Mouse (Mus musculus) limb, embryonic 13.5 days (tissue): ENCODE measurements around the gene Gm28635. TPM values are rescaled to one million over a fixed set of nuclear protein-coding genes. Genes with fewer than 3 reads are reported as not detected.

Experiments used
- ATAC-seq: fragments of 200-750 bp; cut with Nextera tagmentation; 2 replicates; pipeline ENCODE4 v1.8.0; 2017; ENCODE audit warnings: low read depth, moderate number of reproducible peaks, moderate TSS enrichment; ENCODE audit not compliant: low FRiP score
- H3K27ac ChIP-seq: fragments of 300-500 bp; sonication (generic); 2 replicates; pipeline ENCODE4 v1.5.1; 2015; ENCODE audit warnings: inconsistent platforms, mild to moderate bottlenecking, moderate library complexity
- H3K27me3 ChIP-seq: fragments of 300-500 bp; sonication (generic); 2 replicates; pipeline ENCODE4 v1.6.1; 2015; ENCODE audit warnings: mild to moderate bottlenecking, inconsistent platforms
- H3K36me3 ChIP-seq: fragments of 300-500 bp; sonication (generic); 2 replicates; pipeline ENCODE4 v1.6.1; 2015; ENCODE audit warnings: inconsistent platforms, mild to moderate bottlenecking, moderate library complexity
- H3K4me1 ChIP-seq: fragments of 300-500 bp; sonication (generic); 2 replicates; pipeline ENCODE4 v1.6.1; 2015; ENCODE audit warnings: inconsistent platforms
- H3K4me2 ChIP-seq: fragments of 300-500 bp; sonication (generic); replicated peaks from 2 replicates; pipeline ENCODE4 v1.6.1; 2015; ENCODE audit warnings: inconsistent platforms, mild to moderate bottlenecking, moderate library complexity
- H3K4me3 ChIP-seq: fragments of 300-500 bp; sonication (generic); 2 replicates; pipeline ENCODE4 v1.5.1; 2015; ENCODE audit warnings: moderate library complexity, mild to moderate bottlenecking, inconsistent platforms
- H3K9ac ChIP-seq: fragments of 300-500 bp; sonication (generic); 2 replicates; pipeline ENCODE4 v1.6.1; 2015; ENCODE audit warnings: mild to moderate bottlenecking, inconsistent platforms
- H3K9me3 ChIP-seq: fragments of 300-500 bp; sonication (generic); 2 replicates; pipeline ENCODE4 v1.6.1; 2016; ENCODE audit warnings: inconsistent platforms
- WGBS: fragments of 180-500 bp; shearing (Covaris S2); methylation state at CpG from one replicate; pipeline ENCODE4 v1.1.7; 2015; 5-methylcytosine and 5-hydroxymethylcytosine counted together
- polyA plus RNA-seq: library from polyadenylated mRNA; unstranded; fragments of >200 nt; fragmentation: Nextera tagmentation; extraction: Ambion mirVana; gene quantifications from 2 replicates; pipeline ENCODE4 v1.2.1, GENCODE M21; 2015

Gene Gm28635
- polyA plus RNA-seq, 1 experiment from 2014 or later: not detected

GRCm38 (mm10) chr2:84632001-84632400, 45.8 kb downstream of the Gm28635 start:
- H3K4me1 ChIP-seq: peaks cover 54% of the 10 kb centered on the region
- no peaks in the 10 kb centered on the region for H3K9me3 ChIP-seq
- no peak overlapping the region for H3K4me2 ChIP-seq
- no peak for ATAC-seq
- no peak overlapping the region for H3K27ac ChIP-seq
- no peak overlapping the region for H3K4me3 ChIP-seq
- no peaks in the 10 kb centered on the region for H3K27me3 ChIP-seq
- WGBS: 86% methylated on average over 1 of the region's 1 CpGs
- H3K36me3 ChIP-seq: no peaks in the 10 kb centered on the region
- no peak overlapping the region for H3K9ac ChIP-seq

- no peaks in the 10 kb centered on the region for H3K9me3 ChIP-seq
- H3K36me3 ChIP-seq: peaks cover 17% of the 10 kb centered on the region
- H3K4me2 ChIP-seq: no peak overlapping the region
- peak; percentile 48; the same call in 1 of the 2 replicates for ATAC-seq
- H3K27me3 ChIP-seq: no peaks in the 10 kb centered on the region
- no peak overlapping the region for H3K9ac ChIP-seq
- H3K27ac ChIP-seq: no peak overlapping the region
- 0 out of 2 replicates have a peak, but pooled peaks cover 10% of the 10 kb centered on the region for H3K4me1 ChIP-seq
- 23% methylated on average over 3 of the region's 3 CpGs for WGBS
- H3K4me3 ChIP-seq: no peak overlapping the region
Observed at GRCm38 (mm10) chr2:84627036-84627435, 50.8 kb downstream of the Gm28635 start.

- no peak overlapping the region; the same call in 1 of the 2 replicates for H3K27ac ChIP-seq
- no peak overlapping the region for H3K4me2 ChIP-seq
- no peak overlapping the region for H3K9ac ChIP-seq
- 0 out of 2 replicates have a peak, but pooled peaks cover 4% of the 10 kb centered on the region for H3K4me1 ChIP-seq
- H3K36me3 ChIP-seq: peaks cover 17% of the 10 kb centered on the region
- no peak for ATAC-seq
- H3K4me3 ChIP-seq: no peak overlapping the region
- no peaks in the 10 kb centered on the region for H3K27me3 ChIP-seq
- WGBS: 68% methylated on average over 7 of the region's 7 CpGs
- no peaks in the 10 kb centered on the region for H3K9me3 ChIP-seq
Observed at GRCm38 (mm10) chr2:84626366-84626975, 51.4 kb downstream of the Gm28635 start.

GRCm38 (mm10) chr2:84624201-84624600, 53.6 kb downstream of the Gm28635 start:
- no peak overlapping the region for H3K9ac ChIP-seq
- H3K4me3 ChIP-seq: no peak overlapping the region
- 94% methylated on average over 17 of the region's 17 CpGs for WGBS
- no peak overlapping the region for H3K4me2 ChIP-seq
- H3K4me1 ChIP-seq: 0 out of 2 replicates have a peak, but pooled peaks cover 4% of the 10 kb centered on the region
- H3K36me3 ChIP-seq: peaks cover 40% of the 10 kb centered on the region
- no peaks in the 10 kb centered on the region for H3K27me3 ChIP-seq
- H3K9me3 ChIP-seq: no peaks in the 10 kb centered on the region
- ATAC-seq: no peak
- H3K27ac ChIP-seq: no peak overlapping the region

- WGBS: 88% methylated on average over 3 of the region's 3 CpGs
- H3K27me3 ChIP-seq: no peaks in the 10 kb centered on the region
- H3K9me3 ChIP-seq: no peaks in the 10 kb centered on the region
- no peak for ATAC-seq
- H3K4me2 ChIP-seq: no peak overlapping the region
- no peak overlapping the region for H3K4me3 ChIP-seq
- H3K27ac ChIP-seq: no peak overlapping the region
- H3K36me3 ChIP-seq: peaks cover 46% of the 10 kb centered on the region
- H3K9ac ChIP-seq: no peak overlapping the region
- 0 out of 2 replicates have a peak, but pooled peaks cover 4% of the 10 kb centered on the region for H3K4me1 ChIP-seq
Observed at GRCm38 (mm10) chr2:84623428-84624119, 54.3 kb downstream of the Gm28635 start.

- ATAC-seq: no peak
- Histone ChIP-seq H3K9ac (no peak overlapping the region), H3K36me3 (peaks cover 48% of the 10 kb centered on the region), H3K4me3 (no peak overlapping the region), H3K27me3 (no peaks in the 10 kb centered on the region), H3K4me2 (no peak overlapping the region), H3K27ac (no peak overlapping the region), H3K9me3 (no peaks in the 10 kb centered on the region), H3K4me1 (0 out of 2 replicates have a peak, but pooled peaks cover 4% of the 10 kb centered on the region)
- WGBS: 67% methylated on average over 2 of the region's 2 CpGs
Observed at GRCm38 (mm10) chr2:84622668-84623067, 55.2 kb downstream of the Gm28635 start.

- Histone ChIP-seq H3K27ac (no peak overlapping the region), H3K4me1 (no peaks in the 10 kb centered on the region), H3K27me3 (no peaks in the 10 kb centered on the region), H3K4me3 (no peak overlapping the region), H3K9me3 (no peaks in the 10 kb centered on the region), H3K36me3 (peaks cover 75% of the 10 kb centered on the region), H3K9ac (no peak overlapping the region), H3K4me2 (no peak overlapping the region)
- peak; percentile 29; the same call in 1 of the 2 replicates for ATAC-seq
- WGBS: 95% methylated on average over 21 of the region's 21 CpGs
Observed at GRCm38 (mm10) chr2:84619646-84620340, 58.0 kb downstream of the Gm28635 start.

GRCm38 (mm10) chr2:84618914-84619313, 58.9 kb downstream of the Gm28635 start:
- no peak overlapping the region for H3K4me3 ChIP-seq
- no peak overlapping the region for H3K27ac ChIP-seq
- H3K4me1 ChIP-seq: no peaks in the 10 kb centered on the region
- peaks cover 76% of the 10 kb centered on the region for H3K36me3 ChIP-seq
- no peak overlapping the region for H3K9ac ChIP-seq
- H3K27me3 ChIP-seq: no peaks in the 10 kb centered on the region
- H3K4me2 ChIP-seq: no peak overlapping the region
- ATAC-seq: no peak
- WGBS: 90% methylated on average over 2 of the region's 2 CpGs
- no peaks in the 10 kb centered on the region for H3K9me3 ChIP-seq

GRCm38 (mm10) chr2:84617637-84618515, 60.0 kb downstream of the Gm28635 start:
- Histone ChIP-seq H3K9me3 (no peaks in the 10 kb centered on the region), H3K9ac (no peak overlapping the region), H3K4me1 (no peaks in the 10 kb centered on the region), H3K4me3 (no peak overlapping the region), H3K36me3 (peaks cover 83% of the 10 kb centered on the region), H3K4me2 (no peak overlapping the region), H3K27ac (no peak overlapping the region), H3K27me3 (no peaks in the 10 kb centered on the region)
- WGBS: 83% methylated on average over 3 of the region's 3 CpGs
- peak; percentile 34; the same call in 1 of the 2 replicates for ATAC-seq

GRCm38 (mm10) chr2:84612764-84613163, 65.1 kb downstream of the Gm28635 start:
- H3K27me3 ChIP-seq: no peaks in the 10 kb centered on the region
- no peaks in the 10 kb centered on the region for H3K4me1 ChIP-seq
- no peak for ATAC-seq
- H3K9ac ChIP-seq: no peak overlapping the region
- no peak overlapping the region for H3K4me2 ChIP-seq
- WGBS: 96% methylated on average over 6 of the region's 6 CpGs
- H3K36me3 ChIP-seq: peaks cover 94% of the 10 kb centered on the region
- H3K4me3 ChIP-seq: no peak overlapping the region
- H3K27ac ChIP-seq: no peak overlapping the region
- no peaks in the 10 kb centered on the region for H3K9me3 ChIP-seq

GRCm38 (mm10) chr2:84607842-84608241, 70.0 kb downstream of the Gm28635 start:
- 78% methylated on average over 1 of the region's 1 CpGs for WGBS
- Histone ChIP-seq H3K4me1 (no peaks in the 10 kb centered on the region), H3K4me3 (no peak overlapping the region), H3K27me3 (no peaks in the 10 kb centered on the region), H3K9ac (no peak overlapping the region), H3K27ac (no peak overlapping the region), H3K36me3 (peaks cover 90% of the 10 kb centered on the region), H3K4me2 (no peak overlapping the region), H3K9me3 (no peaks in the 10 kb centered on the region)
- ATAC-seq: no peak
